Mouse (Mus musculus): Measurements from ENCODE around the gene Rhot1. TPM values are rescaled to one million over a fixed set of nuclear protein-coding genes. Genes with fewer than 3 reads are reported as not detected.

Gene Rhot1
- polyA plus RNA-seq, 1 experiment from 2014 or later, result 48.3 TPM

Other genes starting within 250 kb of the Rhot1 start
- 40.2 and 50.4 TPM in 2 replicates for gene Utp6, start 246.6 kb upstream of the Rhot1 start, polyA plus RNA-seq (2015; fragmentation: Nextera tagmentation; extraction: Ambion mirVana)
- 13.5 and 17.8 TPM in 2 replicates for gene Suz12, start 215.9 kb upstream of the Rhot1 start, polyA plus RNA-seq (2015; fragmentation: Nextera tagmentation; extraction: Ambion mirVana)
- 22.4 and 28.7 TPM in 2 replicates for gene Crlf3, start 128.0 kb upstream of the Rhot1 start, polyA plus RNA-seq (2015; fragmentation: Nextera tagmentation; extraction: Ambion mirVana)
- 6.8 and 9.0 TPM in 2 replicates for gene Atad5, start 119.6 kb upstream of the Rhot1 start, polyA plus RNA-seq (2015; fragmentation: Nextera tagmentation; extraction: Ambion mirVana)
- gene Tefm, start 66.8 kb upstream of the Rhot1 start, polyA plus RNA-seq (2015; fragmentation: Nextera tagmentation; extraction: Ambion mirVana), result 22.6 and 23.0 TPM in 2 replicates
- 4.4 and 5.6 TPM in 2 replicates for gene Adap2, start 54.9 kb upstream of the Rhot1 start, polyA plus RNA-seq (2015; fragmentation: Nextera tagmentation; extraction: Ambion mirVana)
- gene Rnf135, start 25.2 kb upstream of the Rhot1 start, polyA plus RNA-seq (2015; fragmentation: Nextera tagmentation; extraction: Ambion mirVana), result 11.6 and 13.3 TPM in 2 replicates
- 3.6 and 3.8 TPM in 2 replicates for gene Rhbdl3, start 91.9 kb downstream of the Rhot1 start, polyA plus RNA-seq (2015; fragmentation: Nextera tagmentation; extraction: Ambion mirVana)
- gene 5730455P16Rik, start 169.0 kb downstream of the Rhot1 start, polyA plus RNA-seq (2015; fragmentation: Nextera tagmentation; extraction: Ambion mirVana), result 14.1 and 17.1 TPM in 2 replicates
- 187 and 192 TPM in 2 replicates for gene Zfp207, start 174.3 kb downstream of the Rhot1 start, polyA plus RNA-seq (2015; fragmentation: Nextera tagmentation; extraction: Ambion mirVana)
- gene Psmd11, start 219.6 kb downstream of the Rhot1 start, polyA plus RNA-seq (2015; fragmentation: Nextera tagmentation; extraction: Ambion mirVana), result 267 and 270 TPM in 2 replicates